Mouse (Mus musculus): ENCODE data around the gene Cdh1.
"Not testable (repeated sequence)": the region's sequence is repeated elsewhere in the genome, so short reads cannot be mapped to it uniquely, and the experiment has no call there.

Cdh1 gene

DNA sequence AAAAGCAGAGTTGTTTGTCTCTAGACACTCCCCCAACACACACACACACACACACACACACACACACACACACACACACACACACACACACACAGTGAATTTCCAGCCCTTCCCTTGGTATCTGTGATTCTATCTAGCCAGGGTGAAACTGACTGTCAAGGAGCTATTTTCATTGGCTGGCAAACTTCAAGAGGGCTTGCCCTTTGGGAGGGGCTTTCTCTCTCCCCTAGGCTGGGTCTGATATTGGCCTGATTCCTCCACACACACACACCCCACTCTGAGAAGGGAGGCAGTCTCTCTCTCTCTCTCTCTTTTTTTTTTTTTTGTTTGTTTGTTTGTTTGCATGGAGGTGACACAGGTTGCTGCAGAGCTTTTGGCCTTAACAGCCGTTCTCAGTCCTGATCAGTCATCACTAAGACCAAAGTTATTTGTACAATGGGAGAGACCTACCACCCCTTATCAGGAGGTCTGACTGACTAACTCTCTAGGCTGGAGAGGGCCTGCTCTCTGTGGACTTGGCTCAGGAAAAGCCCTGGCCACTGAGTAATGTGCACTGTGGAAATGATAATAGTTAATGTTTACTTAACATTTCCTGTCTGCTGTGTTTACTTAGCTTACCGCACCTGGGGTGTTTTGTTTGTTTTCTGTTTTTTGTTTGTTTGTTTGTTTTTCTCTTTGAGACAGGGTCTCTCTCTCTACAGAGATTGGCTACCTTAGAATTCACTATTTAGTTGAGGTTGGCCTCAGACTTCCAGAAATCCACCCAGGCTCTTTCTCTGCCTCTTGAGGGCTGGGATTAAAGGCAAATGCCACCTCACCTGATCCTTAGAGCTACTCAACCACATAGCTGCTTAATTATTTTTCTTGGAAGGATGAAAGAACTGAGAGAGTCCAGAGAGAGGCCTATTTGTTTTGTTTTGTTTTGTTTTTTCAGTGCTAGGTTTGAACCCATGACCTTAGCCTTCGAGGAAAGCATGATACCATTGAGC lies 14.4 kb upstream of the Cdh1 start:
- no peak for DNase-seq (ENCODE audit: extremely low read depth, insufficient read length, low spot score)

DNA sequence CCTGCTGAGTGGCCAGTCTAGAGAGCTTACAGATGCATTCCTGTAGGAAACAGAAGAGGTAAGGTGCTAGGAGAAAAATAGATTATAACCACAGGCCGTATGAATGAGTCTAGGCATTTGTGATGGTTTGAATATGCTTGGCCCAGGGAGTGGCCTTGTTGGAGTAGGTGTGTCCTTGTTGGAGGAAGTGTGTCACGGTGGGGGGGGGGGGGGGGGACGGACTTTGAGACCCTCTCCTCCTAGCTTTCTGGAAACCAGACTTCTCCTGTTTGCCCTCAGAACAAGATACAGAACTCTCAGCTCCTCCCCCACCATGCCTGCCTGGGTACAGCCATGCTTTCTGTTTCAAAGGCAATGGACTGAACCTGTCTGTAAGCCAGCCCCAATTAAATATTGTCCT lies 10.7 kb upstream of the Cdh1 start:
- no peak for DNase-seq (ENCODE audit: extremely low read depth, insufficient read length, low spot score)

DNA sequence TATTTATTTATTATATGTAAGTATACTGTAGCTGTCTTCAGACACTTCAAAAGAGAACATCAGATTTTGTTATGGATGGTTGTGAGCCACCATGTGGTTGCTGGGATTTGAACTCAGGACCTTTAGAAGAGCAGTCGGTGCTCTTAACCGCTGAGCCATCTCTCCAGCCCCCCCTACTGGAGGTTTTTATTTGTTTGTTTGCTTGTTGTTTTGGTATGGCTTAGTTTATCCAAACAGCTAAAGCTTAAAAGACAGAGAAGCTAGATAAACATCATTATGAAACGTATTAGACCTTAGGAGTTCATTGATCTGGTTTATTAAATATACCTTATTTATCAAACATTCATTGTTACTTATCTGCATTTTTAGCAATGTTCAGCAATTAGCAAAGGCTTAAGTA lies 7.5 kb upstream of the Cdh1 start:
- not testable (repeated sequence) for DNase-seq (ENCODE audit: extremely low read depth, insufficient read length, low spot score)

DNA sequence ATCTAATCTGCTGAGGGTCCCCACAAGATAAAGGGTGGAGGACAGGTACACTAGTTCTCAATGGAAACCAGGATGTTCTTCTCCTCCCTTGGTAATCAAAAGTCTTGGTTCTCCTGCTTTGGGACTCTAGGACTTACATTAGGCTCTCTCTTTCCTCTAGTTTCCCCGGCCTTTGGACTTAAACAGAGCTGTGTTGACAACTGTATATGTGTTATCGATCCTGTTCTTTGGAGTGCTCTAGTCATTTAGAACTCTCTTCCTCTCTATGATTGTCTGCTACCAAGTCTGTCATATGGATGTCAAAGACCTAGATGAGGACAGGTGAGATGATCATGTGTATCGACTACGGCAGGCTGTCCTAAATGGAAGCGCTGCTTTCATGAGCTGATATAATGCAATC lies 6.1 kb upstream of the Cdh1 start:
- DNase-seq (ENCODE audit: extremely low read depth, insufficient read length, low spot score) = no peak

DNA sequence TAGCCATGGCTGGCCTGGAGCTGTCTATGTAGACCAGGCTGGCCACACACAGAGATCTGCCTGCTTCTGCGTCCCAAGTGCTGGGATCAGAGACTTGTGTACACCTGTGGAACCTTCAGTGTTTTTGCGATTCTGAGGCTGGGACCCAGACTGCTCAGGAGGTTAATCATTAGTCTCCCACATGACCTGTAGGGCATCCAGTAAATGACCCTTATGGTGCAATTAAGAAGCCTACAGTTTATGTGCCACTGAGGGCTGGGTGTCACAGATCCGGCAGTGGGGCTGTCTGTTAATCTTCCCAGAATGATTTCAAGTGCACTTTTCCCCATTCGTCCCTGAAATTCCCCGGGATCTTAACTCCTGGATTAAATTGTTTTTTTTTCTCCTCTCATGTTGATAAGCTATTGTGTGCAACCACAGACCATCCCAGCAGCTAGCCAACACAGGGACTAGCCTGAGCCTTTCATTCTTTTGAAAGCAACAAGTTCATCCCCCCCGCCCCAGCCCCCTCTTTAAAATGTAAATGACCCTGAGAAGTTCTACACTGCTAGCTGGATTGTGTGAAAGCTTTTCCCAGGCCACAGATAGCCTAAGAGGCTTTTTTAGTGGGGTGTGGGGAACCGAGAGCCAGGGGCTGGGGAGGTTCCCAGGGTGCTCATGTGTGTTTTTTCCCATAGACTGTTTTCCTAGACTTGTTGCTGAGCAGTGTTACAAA lies 3.7 kb upstream of the Cdh1 start:
- no peak for DNase-seq (ENCODE audit: extremely low read depth, insufficient read length, low spot score)

DNA sequence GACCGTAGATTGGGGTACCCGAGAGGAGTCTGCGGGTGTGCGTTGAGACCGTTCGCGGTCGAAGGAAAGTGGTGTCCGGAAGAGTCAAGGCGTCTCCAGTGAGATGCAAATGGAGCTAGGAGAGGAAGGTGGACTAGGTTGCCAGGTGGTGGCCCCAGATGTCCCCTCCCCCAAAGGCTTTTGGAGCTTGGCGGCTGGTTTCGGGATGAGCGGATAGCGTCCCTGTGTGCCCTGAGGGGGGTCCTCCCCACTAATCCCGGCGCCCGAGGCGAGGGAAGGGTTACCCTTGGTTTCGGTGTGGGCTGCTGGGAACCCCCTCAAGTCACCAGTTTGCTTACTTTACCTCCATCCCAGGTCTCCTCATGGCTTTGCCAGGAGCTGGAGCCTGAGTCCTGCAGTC lies 782 bp downstream of the Cdh1 start:
- DNase-seq (ENCODE audit: extremely low read depth, insufficient read length, low spot score) = no peak

DNA sequence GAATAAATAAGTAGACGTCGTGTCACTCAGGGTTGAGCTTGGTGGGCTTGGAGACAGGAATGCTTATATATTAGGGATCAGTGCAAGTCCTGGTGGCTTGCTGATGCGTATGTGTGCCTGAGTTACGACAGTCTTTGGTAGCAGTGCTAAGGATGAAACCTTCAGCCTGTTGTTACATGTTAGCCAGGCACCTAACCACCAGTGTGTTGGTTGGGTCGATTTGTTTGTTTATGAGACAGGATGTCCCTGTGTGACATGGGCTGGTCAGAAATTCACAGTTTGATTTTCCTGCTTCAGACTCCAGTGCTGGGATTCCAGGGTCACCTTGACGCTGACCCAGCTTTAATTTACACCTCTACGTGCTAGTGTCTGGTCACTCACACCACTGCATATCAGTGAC lies 2.5 kb downstream of the Cdh1 start:
- DNase-seq (ENCODE audit: extremely low read depth, insufficient read length, low spot score) = no peak

DNA sequence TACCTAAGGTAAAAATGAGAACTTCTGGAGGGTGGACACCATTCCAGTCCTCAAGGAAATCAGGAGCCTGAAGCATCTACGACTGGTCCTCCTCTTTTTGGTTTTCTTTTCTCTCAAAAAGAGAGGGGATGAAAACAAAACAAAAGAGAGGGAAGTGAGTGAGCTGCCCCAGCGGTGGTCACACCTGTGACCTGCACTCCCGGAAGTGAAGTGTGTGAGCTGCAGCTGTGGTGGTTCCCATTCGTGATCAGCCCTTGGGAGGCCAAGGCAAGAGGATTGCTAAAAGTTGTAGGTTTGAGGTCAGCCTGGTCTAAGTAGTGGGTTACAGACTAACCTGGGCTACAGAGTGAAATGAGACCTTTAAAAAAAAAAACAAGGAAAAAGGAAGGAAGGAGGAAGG lies 3.0 kb downstream of the Cdh1 start:
- no peak for DNase-seq (ENCODE audit: extremely low read depth, insufficient read length, low spot score)

DNA sequence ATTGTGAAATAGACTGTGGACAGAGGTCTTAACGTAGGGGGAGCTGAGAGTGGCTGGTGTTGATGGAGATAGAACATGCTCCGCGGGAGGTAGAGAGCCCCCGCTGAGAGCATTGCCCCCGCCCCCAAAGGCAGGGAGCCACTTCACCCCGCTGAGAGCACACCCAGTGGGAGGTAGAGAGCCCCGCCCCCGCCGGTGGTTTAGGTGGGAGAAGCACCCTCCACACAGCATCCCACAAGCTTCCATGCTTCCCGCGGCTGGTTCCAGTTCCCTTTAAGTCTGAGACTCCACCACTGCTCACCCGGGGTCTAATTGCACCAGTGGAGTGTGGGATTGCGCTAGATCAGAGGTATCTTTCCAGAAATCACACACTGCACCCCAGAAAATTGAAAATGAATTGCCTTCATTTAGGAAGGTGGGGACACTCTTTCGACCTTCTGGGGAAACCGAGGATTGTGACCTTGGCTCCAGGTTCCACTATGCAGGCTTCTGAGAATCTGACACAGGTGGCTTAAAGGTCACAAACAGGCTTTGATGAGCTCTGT lies 3.5 kb downstream of the Cdh1 start:
- no peak for DNase-seq (ENCODE audit: extremely low read depth, insufficient read length, low spot score)

DNA sequence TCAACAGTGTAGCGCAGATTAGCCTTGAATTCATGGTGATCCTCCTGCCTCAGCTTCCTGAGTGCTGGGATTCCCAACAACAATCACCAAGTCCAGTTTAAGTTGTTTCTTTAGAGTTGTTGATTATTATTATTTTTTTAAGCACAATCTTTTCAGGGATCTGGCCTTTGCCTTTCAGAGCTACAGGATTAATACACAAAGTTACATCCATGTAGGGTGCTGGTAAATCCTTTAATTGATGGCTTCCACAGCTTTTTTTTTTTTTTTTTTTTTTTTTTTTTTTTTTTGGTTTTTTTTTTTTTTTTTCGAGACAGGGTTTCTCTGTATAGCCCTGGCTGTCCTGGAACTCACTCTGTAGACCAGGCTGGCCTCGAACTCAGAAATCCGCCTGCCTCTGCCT lies 4.6 kb downstream of the Cdh1 start:
- DNase-seq (ENCODE audit: extremely low read depth, insufficient read length, low spot score) = not testable (repeated sequence)

DNA sequence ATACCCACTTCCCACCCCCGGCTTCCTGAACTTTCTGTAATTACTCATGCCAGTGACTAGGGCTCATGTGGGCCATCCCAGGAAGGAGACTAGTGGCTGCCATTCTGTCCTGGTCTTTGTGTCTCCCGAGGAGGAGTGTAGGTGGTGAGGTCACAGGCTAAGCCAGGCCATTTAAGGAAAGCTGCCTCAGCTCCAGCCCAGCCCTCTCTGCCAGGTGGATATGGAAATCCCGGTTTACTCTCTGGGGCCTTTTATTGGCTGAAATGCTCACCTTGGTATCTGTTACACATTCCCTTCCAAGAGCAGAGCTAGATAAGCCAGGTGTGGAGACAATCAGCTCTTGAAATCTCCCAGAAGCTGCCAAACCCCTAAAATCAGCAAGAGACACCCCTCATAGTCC lies 5.3 kb downstream of the Cdh1 start:
- DNase-seq (ENCODE audit: extremely low read depth, insufficient read length, low spot score) = no peak

DNA sequence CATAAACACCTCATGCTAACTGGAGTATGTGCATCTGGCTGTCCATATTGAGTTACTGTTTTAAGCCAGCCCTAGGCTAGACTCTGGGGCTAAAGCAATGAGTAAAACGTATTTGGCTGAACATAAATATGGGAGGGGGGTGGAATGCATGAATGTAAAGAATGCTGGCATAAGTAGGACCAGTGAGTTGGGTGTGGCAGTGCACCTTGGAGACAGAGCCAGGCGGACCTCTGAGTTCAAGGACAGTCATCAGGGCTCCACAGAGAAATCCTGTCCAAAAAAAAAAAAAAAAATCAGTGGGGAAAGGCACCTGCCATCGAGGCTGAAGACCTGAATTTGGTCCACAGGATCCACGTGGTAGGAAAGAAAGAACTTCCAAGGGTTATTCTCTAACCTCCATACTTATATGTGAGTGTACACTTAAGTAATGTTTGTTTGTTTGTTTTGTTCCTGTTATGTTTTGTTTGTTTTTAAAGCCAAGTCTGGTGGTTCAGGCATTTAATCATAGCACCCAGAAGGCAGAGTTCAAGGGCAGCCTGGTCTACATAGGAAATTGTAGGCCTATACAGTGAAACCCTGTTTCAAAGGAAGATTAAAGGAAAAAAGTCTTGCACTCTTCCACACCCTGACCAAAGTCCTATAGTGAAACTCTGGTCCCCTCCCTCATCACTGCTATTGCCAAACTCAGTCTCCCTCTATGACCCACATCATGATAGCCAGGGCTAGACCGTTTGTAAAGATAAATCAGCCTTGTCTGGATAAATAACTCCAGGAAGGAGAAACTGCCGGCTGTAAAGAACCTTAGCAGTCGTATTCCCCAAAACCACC lies 6.1 kb downstream of the Cdh1 start:
- no peak for DNase-seq (ENCODE audit: extremely low read depth, insufficient read length, low spot score)

DNA sequence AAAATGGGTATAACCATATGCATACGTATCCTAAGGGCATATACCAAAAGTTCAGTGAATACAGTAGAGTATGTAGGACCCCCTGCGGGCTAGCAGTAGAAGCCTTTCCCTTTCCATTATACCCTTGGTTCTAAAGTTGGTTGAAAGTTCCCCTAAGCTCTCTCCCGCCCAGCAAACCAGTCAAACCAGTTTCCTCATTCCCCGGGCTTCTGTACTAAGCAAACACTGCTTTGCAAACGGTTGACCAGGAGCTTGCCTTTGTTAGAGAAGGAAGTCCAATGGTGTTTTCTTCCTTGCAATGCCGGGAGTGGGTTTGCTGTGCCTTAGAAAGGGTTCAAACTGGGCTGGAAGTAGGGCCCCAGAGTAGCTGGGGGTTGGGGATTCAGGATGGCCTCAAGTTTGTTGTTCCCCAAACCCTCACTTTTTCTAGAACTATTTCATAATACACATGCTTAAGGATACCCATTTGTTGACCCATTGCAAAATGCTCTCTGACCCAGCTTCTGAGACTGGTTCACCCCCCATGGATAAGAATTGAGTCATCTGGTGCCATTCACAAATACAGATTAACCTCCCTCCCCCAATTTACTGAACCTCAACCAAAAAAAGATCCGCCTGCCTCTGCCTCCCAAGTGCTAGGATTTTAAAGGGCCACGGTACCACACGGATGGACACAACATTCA lies 7.9 kb downstream of the Cdh1 start:
- no peak for DNase-seq (ENCODE audit: extremely low read depth, insufficient read length, low spot score)

DNA sequence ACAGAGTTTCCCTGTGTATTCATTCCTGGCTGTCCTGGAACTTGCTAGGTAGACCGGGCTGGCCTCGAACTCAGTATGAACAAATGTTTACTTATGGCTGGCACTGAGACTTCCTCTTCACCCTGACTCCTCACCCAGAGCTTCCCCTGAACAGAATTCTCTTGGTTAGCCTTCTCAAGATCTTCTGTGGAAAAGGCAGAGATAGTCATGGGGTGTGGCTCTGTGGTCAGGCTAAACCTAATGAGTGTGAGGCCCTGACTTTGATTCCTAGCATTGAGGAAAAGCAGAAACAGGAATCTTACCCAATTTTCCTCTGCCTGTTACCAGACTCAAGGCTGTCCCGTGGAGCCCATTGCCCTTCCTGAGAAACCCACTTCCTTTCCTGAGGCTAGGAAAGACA lies 8.9 kb downstream of the Cdh1 start:
- DNase-seq (ENCODE audit: extremely low read depth, insufficient read length, low spot score) = no peak

DNA sequence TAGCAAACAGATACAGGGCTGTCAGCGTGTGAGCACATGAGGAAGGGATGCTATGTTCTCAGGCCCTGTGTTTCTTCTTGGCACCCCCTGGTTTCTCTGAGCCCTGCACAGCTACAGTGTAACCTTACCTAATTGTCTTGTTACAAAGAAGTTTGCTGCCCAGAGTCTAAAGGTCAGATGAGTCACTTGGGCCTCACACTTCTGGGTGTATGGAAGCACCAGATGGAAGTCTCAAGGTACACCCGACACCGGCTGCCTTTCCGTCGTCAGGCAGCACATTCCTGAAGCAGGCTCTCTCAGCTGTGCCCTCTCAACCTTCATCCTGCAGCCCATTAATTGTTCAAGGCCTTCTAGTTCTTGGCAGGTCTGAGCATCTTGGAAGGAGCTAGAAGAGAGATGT lies 11.6 kb downstream of the Cdh1 start:
- no peak for DNase-seq (ENCODE audit: extremely low read depth, insufficient read length, low spot score)

DNA sequence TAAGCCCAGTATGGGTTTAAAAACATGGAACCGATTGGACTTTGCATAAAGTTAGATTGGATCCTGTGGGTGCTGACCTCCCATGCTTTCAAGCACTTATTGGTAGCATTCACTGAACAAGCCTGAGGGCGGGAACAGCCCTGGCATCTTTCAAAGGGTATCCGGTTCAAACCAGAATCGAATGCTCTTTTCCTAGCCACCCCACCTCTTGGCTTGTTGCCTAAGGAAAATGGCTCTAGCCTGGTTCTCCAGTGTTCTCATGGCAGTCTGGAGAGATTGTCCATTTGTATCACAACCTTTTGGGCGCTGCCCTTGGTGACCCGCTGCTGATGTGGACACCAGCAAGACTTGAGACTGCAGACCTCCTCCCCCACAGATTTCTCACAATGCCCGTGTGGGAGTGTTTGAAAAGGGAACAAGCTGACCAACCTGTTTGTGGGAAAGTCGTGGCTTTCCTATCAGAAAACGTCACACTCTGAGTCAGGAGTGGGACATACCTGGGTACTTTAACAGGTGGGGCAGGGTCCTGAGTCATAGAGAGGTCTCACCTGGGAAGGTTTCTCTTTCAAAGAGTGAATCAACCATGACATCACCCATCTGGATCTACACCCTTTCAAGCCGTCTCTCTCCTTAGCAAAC lies 12.6 kb downstream of the Cdh1 start:
- DNase-seq (ENCODE audit: extremely low read depth, insufficient read length, low spot score) = no peak

DNA sequence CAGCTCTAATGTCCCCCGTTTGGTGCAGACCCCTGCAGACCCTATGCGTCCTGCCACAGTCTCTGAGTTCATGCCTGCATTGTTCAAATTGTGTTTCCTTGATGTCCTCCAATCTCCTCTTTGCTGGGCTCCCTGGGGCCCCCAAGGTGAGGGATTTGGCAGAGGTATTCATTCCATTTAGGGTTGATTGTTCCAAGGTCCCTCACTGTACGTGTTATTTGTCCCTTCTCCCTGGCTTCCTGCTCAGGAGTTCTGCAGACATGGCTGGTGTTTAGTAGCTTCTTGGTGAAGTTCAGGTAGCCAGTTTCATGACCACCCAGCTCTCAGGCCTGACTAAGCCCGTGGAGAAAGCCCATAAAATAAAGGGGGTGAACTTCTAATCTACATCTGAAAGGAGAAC lies 13.5 kb downstream of the Cdh1 start:
- no peak for DNase-seq (ENCODE audit: extremely low read depth, insufficient read length, low spot score)

DNA sequence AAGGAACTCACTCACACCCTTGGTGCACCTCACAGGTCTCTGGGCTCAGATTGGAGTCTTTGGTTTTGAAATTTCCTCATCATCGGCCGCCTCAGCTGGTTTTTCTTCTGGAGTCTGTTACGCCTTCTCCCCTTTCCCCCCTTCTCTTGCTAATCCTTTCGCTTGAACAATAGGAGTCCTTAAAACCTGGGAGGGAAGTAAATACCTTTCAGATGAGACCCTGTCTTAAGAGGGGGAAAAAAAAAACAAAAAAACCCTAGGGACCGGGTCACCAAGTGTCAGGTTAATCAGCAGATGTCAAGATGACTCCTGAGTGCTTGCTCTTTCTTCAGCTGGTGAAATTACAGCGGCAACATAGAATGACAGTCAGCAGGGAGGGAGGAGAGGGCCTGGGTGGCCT lies 14.0 kb downstream of the Cdh1 start:
- no peak for DNase-seq (ENCODE audit: extremely low read depth, insufficient read length, low spot score)

DNA sequence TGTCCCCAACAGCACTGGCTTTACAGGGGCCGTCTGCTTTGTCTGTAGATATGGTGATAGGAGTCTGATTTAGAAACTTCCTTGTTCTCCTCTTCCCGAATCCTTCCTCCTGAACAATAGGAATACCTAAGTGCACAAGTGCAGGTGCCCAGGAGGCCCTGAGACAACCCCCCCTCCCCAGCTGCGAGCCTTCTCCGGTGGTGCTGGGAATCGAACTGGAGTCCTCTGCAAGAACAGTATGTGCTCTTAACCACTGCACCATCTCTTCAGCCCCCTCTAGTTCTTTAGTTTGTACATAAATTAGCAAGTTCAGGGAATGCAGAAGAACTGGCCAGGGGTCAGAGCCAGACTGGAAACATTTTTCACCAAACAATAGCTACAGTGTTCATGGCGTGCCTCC lies 14.7 kb downstream of the Cdh1 start:
- DNase-seq (ENCODE audit: extremely low read depth, insufficient read length, low spot score) = no peak

DNA sequence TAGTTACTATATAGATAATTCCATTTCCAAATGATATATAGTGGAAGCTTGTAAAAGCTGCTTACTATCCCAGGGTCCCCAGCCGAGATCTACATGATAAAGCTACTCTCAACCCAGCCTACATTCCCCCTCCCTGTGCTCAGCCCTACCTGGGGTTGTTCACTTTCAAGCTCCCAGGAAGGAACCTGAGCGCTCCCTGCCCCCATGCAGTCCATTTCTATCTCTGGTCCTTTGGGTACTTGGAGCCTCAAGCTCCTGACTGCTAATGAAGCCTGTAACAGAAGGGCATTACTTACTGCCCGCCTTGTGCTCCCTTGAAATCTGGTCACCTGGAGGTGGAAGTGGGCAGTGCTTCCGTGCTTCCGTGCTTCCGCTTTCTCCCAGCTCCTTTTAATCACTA lies 15.2 kb downstream of the Cdh1 start:
- DNase-seq (ENCODE audit: extremely low read depth, insufficient read length, low spot score) = no peak

Data from 3134 (cell line).